Mouse (Mus musculus): ENCODE measurements at regions not wholly inside any gene's neighbourhood (a gene's known extent, or its start where the extent isn't known, plus 50 kb on each side); places are given as distances from the start of the nearest gene placed in this dataset.

DNA sequence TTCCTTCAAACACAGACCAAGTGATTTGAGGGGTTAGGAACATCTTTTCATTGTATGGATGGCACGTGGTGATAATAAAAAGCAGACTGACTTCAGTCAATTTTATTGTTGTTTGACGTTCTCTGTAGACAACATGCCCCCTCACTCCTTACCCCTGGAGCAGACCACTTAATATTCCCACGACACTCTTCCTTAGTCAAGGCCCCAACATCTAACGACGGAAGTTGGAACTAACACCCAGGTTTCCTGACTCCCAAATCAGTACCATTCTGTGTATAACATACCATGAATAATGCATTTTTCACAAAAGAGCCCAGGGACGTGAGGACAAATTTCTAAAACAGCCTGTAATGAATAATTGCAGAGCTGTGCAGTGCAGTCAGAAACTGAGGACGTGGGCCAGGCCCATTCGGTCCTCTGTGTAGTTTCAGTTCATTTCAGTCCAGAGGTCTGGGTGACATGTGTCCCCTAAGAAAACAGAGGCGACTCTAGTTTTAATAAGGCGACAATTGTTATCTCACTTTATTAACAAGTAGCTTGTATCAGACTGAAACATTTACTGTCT is 160.8 kb upstream of the Npvf start:
- Histone ChIP-seq H3K9me3 (replicated peaks; ENCODE audit: low read length) (no peaks in the 10 kb centered on the region), H3K4me2 (ENCODE audit: insufficient read depth, low read depth, poor library complexity, severe bottlenecking) (no peak overlapping the region), H3K27ac (ENCODE audit: insufficient read depth, low read depth) (no peak overlapping the region), H3K4me3 (replicated peaks in 1 of 3; ENCODE audit: low read depth in 2 of 3, low read length in 2 of 3, poor library complexity in 1 of 3) (no peak overlapping the region), H3K4me1 (ENCODE audit: control insufficient read depth in 1 of 2, insufficient read depth in 2 of 2) (peaks cover 0 to 22% of the 10 kb centered on the region in 2 experiments; a peak in 2 of 4 replicates), H3K36me3 (replicated peaks in 1 of 2; ENCODE audit: control insufficient read depth in 1 of 2, insufficient read depth in 1 of 2, low read length in 1 of 2) (no peaks in the 10 kb centered on the region), H3K9ac (ENCODE audit: insufficient read depth, low read depth) (no peak overlapping the region), H3K27me3 (replicated peaks) (no peaks in the 10 kb centered on the region), H3K79me2 (replicated peaks; ENCODE audit: control insufficient read depth, extremely low read depth, insufficient read depth, poor library complexity, severe bottlenecking) (no peaks in the 10 kb centered on the region)
- DNase-seq (ENCODE audit: extremely low read depth) = no peak
- dilution Hi-C loops (cut with MboI; ENCODE audit: extremely low pct_ligation_motif_present, extremely low pct_unique_long_range_greater_than_20kb, low sequenced_read_pairs) = no loop called here
- in situ Hi-C loops (cut with MboI; ENCODE audit: low pct_ligation_motif_present, low pct_unique_long_range_greater_than_20kb, low sequenced_read_pairs) = loop anchor here (5.0 kb wide), 1 partner anchor 117 kb away; no protein-coding TSS in a partner anchor
- no peak for TF ChIP-seq KAT2A (IDR thresholded peaks at IDR 0.05; ENCODE audit: insufficient replicate concordance, low read length)
- TF ChIP-seq CHD1 (IDR thresholded peaks at IDR 0.05; ENCODE audit: low read depth, low read length) = no peak
- no peak for TF ChIP-seq TCF12 (IDR thresholded peaks at IDR 0.05; ENCODE audit: low read depth, low read length)
- TF ChIP-seq EP300 (IDR thresholded peaks at IDR 0.05; ENCODE audit: low read length) = no peak
- no peak for TF ChIP-seq CTCF (conservative IDR thresholded peaks at IDR 0.05 in 1 of 2, IDR thresholded peaks at IDR 0.05 in 1 of 2; ENCODE audit: low read depth in 2 of 2, low read length in 2 of 2)
- no peak for TF ChIP-seq ZNF384 (IDR thresholded peaks at IDR 0.05; ENCODE audit: low read depth, low read length)
- no peak for TF ChIP-seq JUND (conservative IDR thresholded peaks at IDR 0.05; ENCODE audit: low read depth, low read length)
- no peak for TF ChIP-seq MYC (IDR thresholded peaks at IDR 0.05; ENCODE audit: low read depth, low read length)
- no peak for TF ChIP-seq BHLHE40 (IDR thresholded peaks at IDR 0.05; ENCODE audit: low read depth, low read length)
- TF ChIP-seq RAD21 (IDR thresholded peaks at IDR 0.05; ENCODE audit: low read depth, low read length) = no peak
- no peak for TF ChIP-seq RCOR1 (conservative IDR thresholded peaks at IDR 0.05; ENCODE audit: low read depth, low read length)
- TF ChIP-seq ETS1 (conservative IDR thresholded peaks at IDR 0.05; ENCODE audit: low read depth, low read length) = no peak
- TF ChIP-seq SMC3 (IDR thresholded peaks at IDR 0.05; ENCODE audit: low read depth, low read length) = no peak
- no peak for TF ChIP-seq USF2 (conservative IDR thresholded peaks at IDR 0.05; ENCODE audit: low read depth, low read length)

DNA sequence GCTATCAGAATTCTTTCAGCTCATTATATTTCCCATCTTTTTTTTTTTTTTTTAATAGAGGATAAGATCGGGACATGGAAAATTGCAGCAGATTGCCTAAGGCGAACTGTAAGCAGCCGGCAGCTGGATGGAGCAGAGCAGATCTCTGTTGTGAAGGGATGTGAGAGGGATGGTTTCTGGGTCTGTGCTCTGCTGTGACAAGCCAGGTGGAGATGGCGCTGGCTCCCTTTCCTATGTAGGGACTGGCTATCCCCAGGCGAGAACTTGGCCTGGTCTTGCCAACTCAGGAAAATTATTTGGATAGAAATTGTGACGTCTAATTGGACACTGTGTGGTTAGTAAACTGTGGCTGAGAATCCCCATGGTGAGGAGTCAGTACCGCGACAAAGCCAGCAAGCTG is 161.3 kb upstream of the Npvf start:
- no peaks in the 10 kb centered on the region for H3K27me3 ChIP-seq (replicated peaks)
- no peaks in the 10 kb centered on the region for H3K36me3 ChIP-seq (replicated peaks in 1 of 2; ENCODE audit: control insufficient read depth in 1 of 2, insufficient read depth in 1 of 2, low read length in 1 of 2)
- no peak overlapping the region for H3K27ac ChIP-seq (ENCODE audit: insufficient read depth, low read depth)
- no peak overlapping the region for H3K4me3 ChIP-seq (replicated peaks in 1 of 3; ENCODE audit: low read depth in 2 of 3, low read length in 2 of 3, poor library complexity in 1 of 3)
- no peaks in the 10 kb centered on the region for H3K79me2 ChIP-seq (replicated peaks; ENCODE audit: control insufficient read depth, extremely low read depth, insufficient read depth, poor library complexity, severe bottlenecking)
- no peaks in the 10 kb centered on the region for H3K9me3 ChIP-seq (replicated peaks; ENCODE audit: low read length)
- no peak for DNase-seq (ENCODE audit: extremely low read depth)
- no peak overlapping the region for H3K9ac ChIP-seq (ENCODE audit: insufficient read depth, low read depth)
- H3K4me1 ChIP-seq (ENCODE audit: control insufficient read depth in 1 of 2, insufficient read depth in 2 of 2) = peaks cover 0 to 22% of the 10 kb centered on the region in 2 experiments; a peak in 2 of 4 replicates
- dilution Hi-C loops (cut with MboI; ENCODE audit: extremely low pct_ligation_motif_present, extremely low pct_unique_long_range_greater_than_20kb, low sequenced_read_pairs) (no loop called here), in situ Hi-C loops (cut with MboI; ENCODE audit: low pct_ligation_motif_present, low pct_unique_long_range_greater_than_20kb, low sequenced_read_pairs) (no loop called here)
- TF ChIP-seq NRF1 (IDR thresholded peaks at IDR 0.05; ENCODE audit: low read depth, low read length) (no peak), USF2 (conservative IDR thresholded peaks at IDR 0.05; ENCODE audit: low read depth, low read length) (no peak), CTCF (conservative IDR thresholded peaks at IDR 0.05 in 1 of 2, IDR thresholded peaks at IDR 0.05 in 1 of 2; ENCODE audit: low read depth in 2 of 2, low read length in 2 of 2) (no peak), JUND (conservative IDR thresholded peaks at IDR 0.05; ENCODE audit: low read depth, low read length) (no peak), SMC3 (IDR thresholded peaks at IDR 0.05; ENCODE audit: low read depth, low read length) (no peak), KAT2A (IDR thresholded peaks at IDR 0.05; ENCODE audit: insufficient replicate concordance, low read length) (no peak), CHD2 (IDR thresholded peaks at IDR 0.05; ENCODE audit: low read length) (no peak), POLR2A (IDR thresholded peaks at IDR 0.05; ENCODE audit: low read depth, low read length) (no peak), JUN (IDR thresholded peaks at IDR 0.05; ENCODE audit: insufficient read depth, low read depth, low read length) (no peak), MAX (IDR thresholded peaks at IDR 0.05; ENCODE audit: low read length) (no peak), MAFK (IDR thresholded peaks at IDR 0.05; ENCODE audit: insufficient replicate concordance, low read length) (no peak), BHLHE40 (IDR thresholded peaks at IDR 0.05; ENCODE audit: low read depth, low read length) (no peak), UBTF (IDR thresholded peaks at IDR 0.05; ENCODE audit: low read depth, low read length) (no peak), RCOR1 (conservative IDR thresholded peaks at IDR 0.05; ENCODE audit: low read depth, low read length) (no peak), ELF1 (IDR thresholded peaks at IDR 0.05; ENCODE audit: low read depth, low read length) (no peak), E2F4 (IDR thresholded peaks at IDR 0.05; ENCODE audit: insufficient replicate concordance, low read depth, low read length) (no peak), ZKSCAN1 (IDR thresholded peaks at IDR 0.05; ENCODE audit: borderline replicate concordance, low read depth, low read length) (no peak)
- no peak overlapping the region for H3K4me2 ChIP-seq (ENCODE audit: insufficient read depth, low read depth, poor library complexity, severe bottlenecking)
